Mouse (Mus musculus): ENCODE results near the gene Nr0b2.
"Not testable (repeated sequence)": the region's sequence is repeated elsewhere in the genome, so short reads cannot be mapped to it uniquely, and the experiment has no call there.

Nr0b2 gene

DNA sequence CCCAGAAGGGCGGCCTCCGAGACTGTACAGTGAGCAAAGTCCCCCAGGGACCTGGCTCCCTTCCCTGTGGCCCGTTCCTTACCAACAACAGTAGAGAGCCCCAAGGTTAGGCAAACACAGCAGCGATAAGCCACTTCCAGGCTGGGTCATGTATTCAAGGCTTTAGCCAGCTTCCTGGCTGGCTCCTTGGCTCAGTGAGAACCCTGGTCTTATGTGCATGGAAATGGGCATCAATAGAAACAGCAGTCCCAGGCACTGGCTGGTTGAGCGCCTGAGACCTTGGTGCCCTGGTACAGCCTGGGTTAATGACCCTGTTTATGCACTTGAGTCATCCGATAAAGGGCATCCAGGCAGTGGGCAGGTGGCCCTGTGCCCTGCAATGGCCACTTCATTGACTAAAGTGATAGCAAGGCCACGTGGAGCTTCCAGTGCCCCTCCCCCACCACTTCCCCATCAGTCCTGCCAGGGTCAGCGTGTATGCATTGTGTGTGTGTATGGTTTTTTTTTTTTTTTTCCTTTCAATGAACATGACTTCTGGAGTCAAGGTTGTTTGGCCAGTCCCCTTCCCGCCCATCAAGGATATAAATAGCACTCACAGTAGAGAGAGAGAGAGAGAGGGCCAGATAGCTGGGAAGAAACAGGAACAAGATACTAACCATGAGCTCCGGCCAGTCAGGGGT lies at the start of gene Nr0b2:
Gene Nr0b2 (plus strand): TSS at position 609 of the 680 bp plus-strand sequence.
- no peak for DNase-seq (ENCODE audit: low read depth)

DNA sequence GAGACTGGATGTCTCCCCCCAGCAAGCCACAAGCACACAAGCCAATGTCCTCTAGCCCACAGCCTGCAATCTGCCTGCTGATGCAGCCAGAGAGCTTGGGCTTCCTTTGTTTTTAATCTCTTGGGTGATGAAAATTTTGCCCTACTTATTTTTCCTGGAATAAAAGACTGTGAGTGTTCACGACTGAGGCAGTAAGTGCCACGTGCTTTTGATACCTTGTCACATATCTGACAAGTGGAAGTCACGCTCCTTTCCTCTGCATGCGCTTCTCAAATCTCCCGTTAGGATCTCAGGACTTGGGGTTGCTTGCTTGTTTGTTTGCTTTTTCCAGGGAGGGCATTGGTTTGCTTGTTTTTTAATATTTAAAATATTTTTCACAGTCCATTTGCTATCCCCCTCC lies 48.9 kb upstream of the Nr0b2 start:
- no peak for DNase-seq (ENCODE audit: low read depth)

DNA sequence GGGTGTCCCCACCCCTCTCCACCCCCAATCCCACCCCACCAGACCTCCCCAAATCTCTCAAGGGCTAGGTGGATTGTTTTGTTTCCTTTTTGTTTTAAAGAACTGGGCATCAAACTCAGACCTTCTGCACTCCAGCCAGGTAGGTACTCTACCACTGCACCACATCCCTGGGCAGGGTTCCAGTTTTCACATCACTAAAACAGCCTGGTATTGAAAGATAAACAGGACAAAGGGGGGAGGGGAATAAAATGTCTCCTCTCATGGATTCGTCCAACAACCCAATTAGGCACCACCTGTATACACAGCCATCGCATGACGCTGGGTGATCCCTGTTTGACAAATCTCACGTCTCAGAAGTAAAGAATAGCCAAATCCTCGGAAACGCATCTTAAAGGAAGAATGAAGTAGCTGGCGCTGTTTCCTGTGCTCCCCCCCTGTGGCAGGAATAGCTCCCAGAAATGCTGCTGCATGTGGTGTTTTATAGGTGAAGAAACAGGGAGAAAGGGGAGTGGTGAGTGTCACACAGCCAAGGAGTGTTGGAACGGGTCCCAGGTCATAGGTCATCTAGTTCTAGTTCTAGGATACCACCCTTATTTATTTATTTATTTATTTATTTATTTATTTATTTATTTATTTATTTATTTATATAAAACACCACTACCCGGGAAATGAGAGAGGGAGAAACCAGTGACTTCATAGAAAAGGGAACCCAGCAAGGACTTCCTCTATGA lies 48.3 kb upstream of the Nr0b2 start:
- no peak for DNase-seq (ENCODE audit: low read depth)

DNA sequence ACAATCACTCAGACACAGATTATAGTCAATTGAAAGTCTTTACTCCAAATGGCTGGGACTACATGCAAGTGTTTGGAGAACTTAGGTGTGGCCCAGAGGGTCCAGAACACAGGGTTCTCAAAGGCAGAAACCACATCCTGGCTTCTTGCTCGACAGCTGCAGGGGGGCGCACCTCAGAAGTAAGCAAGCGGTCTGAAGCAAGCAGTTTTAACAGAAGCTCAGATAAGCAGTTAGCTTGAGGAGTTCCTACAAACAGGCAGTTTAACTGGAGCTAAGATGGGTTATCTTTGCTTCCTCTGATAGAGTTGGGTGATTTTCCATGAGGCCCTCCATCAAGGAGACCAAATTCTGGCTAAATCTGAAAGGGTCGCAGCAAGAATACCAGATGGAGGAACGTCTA lies 46.6 kb upstream of the Nr0b2 start:
- DNase-seq (ENCODE audit: low read depth) = no peak

DNA sequence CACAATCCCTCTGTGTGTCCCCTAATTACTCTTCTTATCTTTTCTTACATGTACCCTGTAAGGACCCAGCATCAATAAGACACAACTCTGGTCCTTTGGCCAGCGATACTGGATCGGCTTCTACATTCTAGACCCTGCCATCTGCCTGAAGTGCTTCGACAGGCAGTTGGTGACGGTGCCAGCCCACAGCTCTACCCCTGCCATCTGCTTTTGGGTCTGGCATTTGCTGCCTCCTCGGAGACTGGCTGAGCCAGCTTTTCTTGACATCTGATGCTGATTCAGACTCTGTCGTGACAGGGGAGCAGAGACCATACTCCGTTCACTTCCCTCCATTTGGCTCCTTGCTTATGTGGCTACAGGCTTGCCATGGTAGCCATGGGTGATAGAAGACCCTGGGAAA lies 44.2 kb upstream of the Nr0b2 start:
- no peak for DNase-seq (ENCODE audit: low read depth)

DNA sequence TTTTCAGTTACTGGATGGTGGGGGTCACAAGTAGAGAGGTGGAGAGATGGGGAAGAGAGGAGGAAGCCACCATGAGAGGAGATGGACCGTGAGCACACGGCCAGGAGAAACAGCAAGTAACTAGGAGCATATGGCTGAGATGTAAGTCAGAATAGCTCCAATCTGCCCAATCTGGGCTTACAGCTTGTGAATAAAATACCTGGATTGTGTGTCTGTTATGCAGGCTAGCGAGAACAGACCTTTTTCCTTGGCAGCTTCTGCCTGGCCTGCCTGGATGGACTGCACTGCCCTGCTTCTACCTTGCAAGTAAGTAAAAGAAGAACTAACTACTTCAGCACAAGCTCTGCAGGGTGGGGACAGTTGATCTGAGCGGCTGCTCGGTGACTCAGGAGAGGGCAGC lies 42.1 kb upstream of the Nr0b2 start:
- no peak for DNase-seq (ENCODE audit: low read depth)

DNA sequence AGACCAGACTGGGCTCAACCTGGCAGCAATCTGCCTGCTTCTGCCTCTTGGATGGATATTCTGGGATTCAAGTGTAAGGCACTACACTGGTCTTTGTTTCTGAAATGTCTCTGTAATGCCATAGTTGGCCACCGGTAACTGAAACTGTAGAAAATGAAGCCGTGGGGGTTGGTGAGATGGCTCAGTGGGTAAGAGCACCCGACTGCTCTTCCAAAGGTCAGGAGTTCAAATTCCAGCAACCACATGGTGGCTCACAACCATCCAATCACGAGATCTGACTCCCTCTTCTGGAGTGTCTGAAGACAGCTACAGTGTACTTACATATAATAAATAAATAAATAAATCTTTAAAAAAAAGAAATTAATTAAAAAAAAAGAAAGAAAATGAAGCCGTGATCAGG lies 40.7 kb upstream of the Nr0b2 start:
- DNase-seq (ENCODE audit: low read depth) = not testable (repeated sequence)

DNA sequence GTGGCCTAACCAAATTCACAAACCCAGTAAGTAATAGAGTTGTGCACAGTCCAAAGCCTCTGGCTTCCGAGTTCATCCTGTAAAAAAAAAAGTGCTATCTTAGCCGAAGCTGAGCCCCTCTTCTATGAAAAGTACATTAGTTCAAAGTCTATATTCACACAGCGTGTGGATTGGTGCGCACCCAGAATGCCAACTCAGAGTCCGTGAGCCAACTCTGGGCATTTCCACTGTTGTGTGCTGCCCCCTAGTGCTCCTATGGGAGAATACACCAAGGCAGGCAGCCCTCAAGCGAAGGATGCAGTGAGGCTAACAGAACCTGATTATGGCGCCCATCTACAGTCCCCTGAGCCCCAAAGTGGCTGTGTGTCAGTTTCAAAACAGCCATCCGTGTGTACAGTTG lies 40.2 kb upstream of the Nr0b2 start:
- DNase-seq (ENCODE audit: low read depth) = peak; percentile 67

DNA sequence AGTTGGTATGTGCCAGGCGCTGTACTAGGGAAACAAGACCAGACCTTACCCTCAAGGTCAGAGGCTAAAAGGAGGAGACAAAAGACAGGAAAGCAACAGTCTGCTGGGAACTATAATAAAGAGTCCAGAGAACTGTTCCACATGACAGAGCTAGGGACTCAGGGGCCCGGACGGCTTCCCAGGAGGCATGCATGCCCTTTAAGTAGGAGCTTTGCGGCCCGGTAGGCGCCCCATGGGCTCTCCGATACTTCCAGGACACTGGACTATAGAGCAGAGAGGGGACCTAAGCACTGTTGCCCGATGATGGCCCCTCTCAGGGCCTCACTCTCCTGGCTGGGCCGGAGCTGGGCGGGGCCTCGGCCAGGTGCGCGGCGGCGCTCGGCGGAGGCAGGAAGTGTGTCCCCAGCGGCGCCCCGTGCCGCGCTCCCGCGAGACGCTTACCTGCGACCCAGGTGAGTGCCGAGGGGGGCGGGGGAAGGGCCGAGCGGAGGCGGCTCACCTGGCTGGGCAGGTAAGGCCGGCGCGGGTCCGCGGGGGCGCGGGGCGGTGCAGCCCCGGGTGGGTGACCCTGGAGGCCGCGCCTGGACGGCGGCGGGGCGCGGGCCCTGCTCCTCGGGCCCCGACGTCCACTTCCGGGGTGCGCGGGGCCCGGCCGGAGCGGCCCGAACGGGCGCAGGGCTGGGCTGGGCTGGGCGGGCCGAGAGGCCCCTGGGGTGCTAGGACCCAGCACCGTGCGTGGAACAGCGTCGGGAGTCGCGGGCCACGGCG lies 34.4 kb upstream of the Nr0b2 start, which contains the start of gene Kdf1:
Gene Kdf1 (plus strand): TSS at position 363 of the 768 bp plus-strand sequence.
- no peak for DNase-seq (ENCODE audit: low read depth)

DNA sequence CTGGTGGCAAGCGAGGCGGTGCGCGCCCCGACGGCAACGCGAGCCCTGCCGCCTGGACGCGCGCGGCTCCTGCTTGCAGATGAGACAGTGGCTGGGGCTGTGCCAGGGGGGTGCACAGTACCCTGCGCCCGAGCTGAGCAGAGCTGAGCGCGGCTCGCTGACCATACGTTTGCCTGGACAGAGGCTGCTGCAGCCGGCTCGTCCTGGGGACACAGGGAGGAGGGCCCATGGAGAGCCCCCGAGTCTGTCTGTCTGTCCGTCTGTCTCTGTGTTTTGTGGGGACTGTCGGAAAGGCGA lies 33.9 kb upstream of the Nr0b2 start:
- DNase-seq (ENCODE audit: low read depth) = no peak

DNA sequence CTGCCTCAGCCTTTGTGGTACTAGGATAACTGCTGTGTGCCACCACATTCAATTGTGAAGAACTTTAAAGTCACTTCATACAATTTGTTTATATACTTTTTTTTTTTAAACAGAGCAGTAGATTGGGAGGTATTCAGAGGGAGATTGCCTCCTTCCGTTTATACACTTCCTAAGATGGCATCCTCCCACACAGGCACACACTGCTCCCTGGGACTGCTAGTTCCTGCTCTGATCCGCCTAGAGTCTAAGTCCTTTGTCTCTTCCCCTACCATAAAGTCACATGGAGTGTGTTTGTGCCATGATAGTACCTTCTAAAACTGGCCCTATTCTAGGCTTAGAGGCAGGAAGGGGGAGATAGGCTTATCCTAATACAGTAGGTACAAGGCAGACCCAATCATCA lies 31.7 kb upstream of the Nr0b2 start:
- DNase-seq (ENCODE audit: low read depth) = no peak

DNA sequence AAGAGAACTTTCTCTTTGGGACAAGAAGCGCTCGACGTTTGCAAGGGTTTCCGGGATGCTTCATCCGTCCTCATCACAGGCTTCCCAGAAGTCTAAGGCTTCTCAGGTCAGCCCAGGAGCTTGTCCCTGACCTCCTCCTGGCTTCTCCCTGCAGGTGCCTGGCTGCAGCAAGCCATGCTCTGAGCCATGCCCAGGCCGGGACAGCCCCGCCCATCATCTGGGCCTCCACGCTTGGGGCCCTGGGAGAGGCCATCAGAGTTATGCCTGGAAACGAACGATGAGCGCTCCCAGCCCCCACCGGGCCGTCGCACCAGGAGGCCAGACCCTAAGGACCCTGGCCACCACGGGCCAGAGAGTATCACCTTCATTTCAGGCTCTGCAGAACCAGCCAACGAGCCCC lies 25.4 kb upstream of the Nr0b2 start:
- no peak for DNase-seq (ENCODE audit: low read depth)

DNA sequence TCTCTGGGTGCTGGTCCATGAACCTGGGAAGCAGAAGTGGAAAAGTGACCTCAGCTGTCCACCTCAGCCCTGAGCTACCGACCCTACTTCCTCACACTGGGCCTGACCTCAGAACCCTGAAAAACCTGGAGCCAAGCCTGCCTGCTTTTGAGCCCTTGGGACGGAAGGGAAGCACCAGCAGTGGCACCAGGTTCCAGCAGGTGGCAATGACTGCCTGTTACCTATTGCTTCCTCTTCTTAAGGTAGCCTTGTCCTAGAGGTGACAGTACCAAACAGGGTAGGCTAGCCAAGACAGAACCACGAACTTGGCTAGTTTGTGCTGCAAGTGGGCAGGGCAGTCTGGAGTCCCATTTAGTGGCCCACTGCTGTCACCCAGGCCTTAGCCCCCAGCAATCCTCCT lies 20.4 kb upstream of the Nr0b2 start:
- DNase-seq (ENCODE audit: low read depth) = no peak

DNA sequence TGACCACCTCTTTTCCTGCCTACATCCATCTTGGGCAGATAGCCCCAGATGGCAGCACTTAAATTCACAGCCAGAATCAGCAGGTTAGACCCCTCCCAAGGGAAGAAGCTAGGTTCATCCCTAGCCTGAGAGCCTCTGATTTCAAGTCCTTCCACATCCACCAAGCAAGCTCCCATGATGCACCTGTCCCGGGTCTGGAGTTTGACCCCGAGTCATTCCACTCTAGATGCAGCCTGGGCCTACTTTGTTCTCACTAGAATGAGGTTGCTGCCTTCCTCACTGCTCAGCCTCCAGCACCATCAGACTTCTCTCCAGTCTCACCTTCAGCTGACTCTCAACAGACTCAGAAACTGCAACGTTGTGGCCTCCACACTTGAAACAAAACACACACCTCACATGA lies 17.1 kb upstream of the Nr0b2 start:
- no peak for DNase-seq (ENCODE audit: low read depth)

DNA sequence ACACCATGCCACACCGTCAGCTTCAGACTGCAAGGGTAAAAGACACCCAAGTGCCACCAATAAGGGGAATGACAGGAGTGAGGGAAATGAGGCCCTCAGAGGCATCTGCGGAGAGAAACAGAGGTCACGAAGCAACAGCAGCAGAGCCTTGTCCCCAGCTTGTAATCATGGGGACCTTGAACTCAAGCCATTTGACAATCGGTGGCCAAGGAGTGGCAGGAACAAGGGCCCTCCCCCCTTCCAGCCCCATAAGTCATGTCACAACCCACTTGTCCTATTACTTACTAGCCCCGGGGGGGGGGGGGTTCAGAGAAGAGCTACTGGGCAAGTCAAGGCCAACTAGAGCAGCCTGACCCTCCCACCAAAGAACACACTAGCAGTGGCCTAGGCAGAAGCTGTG lies 16.5 kb upstream of the Nr0b2 start:
- no peak for DNase-seq (ENCODE audit: low read depth)

DNA sequence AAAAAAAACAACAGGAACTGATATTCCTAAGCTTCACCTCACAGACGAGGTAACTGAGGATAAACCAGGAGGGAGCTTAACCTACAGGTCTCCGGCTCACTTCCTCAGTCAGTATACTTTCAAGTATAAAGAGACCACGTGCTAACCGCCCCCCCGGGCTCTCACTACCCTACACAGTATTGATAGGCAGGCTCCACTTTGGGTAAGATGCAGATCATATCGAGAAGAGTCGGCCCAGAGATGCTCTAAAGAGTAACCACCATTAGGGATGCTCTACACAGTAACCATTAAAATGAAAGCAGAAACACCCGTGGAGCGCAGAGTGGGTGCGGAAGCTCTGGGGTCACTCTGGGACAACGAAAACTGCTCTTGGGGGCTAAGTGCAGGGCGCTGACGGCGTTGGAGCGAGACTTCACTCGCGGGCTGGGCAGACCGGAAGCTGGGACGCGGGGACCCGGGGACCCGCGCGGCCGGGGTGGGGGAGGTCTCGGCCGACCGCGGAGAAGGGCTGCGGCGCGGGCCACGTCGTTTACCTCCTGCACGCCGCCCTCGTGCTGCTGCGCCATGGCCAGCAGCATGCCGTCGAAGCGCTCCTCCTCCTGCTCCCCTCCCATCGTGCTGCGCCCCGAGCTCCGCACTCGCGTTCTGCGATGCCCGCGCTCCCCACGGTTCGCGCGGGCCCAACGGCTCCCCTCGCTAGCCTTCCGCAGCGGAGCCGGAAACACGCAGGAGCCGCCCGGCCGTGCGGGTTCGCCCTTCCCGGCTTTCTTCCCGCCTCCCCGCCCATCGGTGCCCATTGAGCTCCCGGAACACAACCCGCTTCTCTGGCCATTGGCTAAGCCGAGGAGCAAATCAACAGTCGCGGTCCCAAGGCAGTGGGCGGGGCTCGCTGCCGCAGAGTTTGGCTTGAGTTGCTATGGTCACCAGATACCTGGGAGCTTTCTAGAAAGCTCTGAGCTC lies 7.6 kb upstream of the Nr0b2 start, which contains the start of gene Nudc:
Gene Nudc (minus strand): TSS at position 725 of the 960 bp plus-strand sequence.
- peak; percentile 94 for DNase-seq (ENCODE audit: low read depth)

DNA sequence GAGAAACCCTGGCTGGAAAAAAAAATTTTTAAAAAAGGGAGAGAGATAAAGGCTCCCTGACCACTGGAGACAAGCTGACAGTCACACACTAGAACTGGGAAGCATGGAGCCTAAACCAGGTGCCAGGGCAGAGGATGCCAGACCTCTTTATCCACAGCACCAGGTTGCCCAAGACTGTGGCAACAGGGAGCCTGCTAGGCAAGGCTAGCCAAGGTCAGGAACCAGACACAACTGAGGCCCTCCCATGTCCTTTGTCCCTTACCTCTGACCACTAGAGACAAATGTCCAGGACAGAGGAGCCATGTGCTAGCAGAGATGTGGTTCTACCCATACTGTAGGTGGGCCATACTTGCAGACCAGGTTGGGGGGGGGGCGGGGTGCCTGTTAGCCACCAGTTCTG lies 1.1 kb upstream of the Nr0b2 start:
- DNase-seq (ENCODE audit: low read depth) = no peak

DNA sequence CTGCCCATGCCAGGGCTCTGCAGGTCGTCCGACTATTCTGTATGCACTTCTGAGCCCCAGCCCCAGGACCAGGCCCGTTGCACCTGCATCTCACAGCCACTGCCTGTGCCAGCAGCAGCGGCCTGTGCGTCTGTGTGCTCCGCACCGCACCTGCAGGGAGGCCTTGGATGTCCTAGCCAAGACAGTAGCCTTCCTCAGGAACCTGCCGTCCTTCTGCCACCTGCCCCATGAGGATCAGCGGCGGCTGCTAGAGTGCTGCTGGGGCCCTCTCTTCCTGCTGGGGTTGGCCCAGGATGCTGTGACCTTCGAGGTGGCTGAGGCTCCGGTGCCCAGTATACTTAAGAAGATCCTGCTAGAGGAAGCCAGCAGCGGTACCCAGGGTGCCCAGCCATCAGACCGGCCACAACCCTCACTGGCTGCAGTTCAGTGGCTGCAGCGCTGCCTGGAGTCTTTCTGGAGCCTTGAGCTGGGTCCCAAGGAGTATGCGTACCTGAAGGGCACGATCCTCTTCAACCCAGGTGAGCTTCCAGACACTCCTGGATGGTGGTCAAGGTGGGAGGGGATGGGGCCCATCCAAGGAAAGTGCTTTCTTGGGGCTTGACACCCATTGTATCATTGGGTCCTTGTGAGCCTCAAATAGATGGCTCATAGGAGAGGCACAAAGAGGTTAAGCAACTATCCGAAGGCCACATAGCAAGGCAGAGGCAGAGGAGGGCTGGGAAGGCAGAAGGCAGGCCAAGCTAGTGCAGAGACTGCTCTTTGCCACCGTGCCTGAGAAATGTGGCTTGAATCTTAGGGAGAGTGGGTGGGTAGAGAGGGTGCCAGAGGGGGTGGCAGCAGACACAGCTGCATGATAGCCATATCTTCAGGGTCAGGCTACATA lies 513 bp downstream of the Nr0b2 start:
- DNase-seq (ENCODE audit: low read depth) = no peak

DNA sequence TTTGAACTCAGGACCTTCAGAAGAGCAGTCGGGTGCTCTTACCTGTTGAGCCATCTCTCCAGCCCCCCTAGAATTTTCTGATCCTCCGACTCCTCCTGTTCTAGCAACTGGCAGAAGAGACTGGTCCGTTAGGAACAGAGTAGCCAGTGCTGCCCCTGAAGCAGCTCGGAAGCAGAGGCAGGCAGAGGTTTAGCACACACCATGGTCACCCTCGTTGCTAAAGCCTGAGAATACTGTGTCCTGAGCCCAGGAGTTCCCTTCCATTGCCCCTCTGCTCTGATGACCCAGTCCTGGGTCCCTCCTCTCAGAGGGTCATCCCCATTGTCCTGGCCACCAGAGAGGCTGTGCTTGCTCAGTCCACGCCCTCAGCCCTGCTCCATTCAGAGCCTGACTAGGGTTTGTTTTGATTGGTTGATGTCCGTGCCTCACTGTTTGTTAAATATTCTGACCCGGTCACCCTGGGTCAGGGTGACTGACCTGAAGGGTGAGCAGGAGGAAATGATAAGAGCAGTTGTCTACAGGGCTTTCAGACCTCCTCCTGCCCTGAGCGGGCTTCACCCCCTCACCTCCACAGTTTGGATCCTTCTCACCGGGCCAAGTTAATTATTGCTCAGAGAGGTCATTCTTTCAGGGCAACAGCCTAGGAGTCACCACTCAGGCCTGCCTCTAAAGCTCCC lies 4.0 kb downstream of the Nr0b2 start:
- DNase-seq (ENCODE audit: low read depth) = no peak

DNA sequence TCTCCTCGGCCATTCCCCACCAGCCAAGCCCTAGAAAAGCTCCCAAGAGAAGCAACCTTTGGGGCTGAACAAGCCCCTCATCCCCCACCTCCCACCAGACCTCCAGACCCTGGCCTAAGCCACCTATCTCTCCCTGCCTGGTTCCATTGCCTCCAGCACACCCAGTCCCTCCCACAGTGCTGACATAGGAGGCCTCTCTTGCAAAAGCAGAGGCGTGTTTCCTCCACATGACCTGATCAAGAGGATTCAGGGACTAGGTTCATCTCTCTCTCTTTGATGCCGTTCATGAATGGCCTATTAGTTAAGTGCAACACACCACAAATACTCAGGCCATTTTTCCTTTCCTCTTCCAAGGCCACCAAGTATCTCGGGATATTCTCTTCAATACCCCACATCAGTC lies 6.7 kb downstream of the Nr0b2 start:
- DNase-seq (ENCODE audit: low read depth) = no peak
